Mouse (Mus musculus) small intestine, adult 2 months (tissue): ENCODE measurements around the gene Ppp1r1b. TPM values are rescaled to one million over a fixed set of nuclear protein-coding genes. Genes with fewer than 3 reads are reported as not detected.
A peak's percentile ranks its signal among the peaks of the same experiment; 100 is the strongest.

Source experiments
- H3K27ac ChIP-seq: fragments of 200-500 bp; 2 replicates; pipeline ENCODE4 v1.5.1; 2012; ENCODE audit warnings: low read depth, low read length, control low read depth, inconsistent platforms; ENCODE audit not compliant: insufficient read depth
- H3K27me3 ChIP-seq: fragments of 200-500 bp; 2 replicates; pipeline ENCODE4 v1.6.1; 2012; ENCODE audit warnings: mild to moderate bottlenecking, moderate library complexity, low read length, inconsistent platforms; ENCODE audit not compliant: control insufficient read depth, insufficient read depth
- H3K36me3 ChIP-seq: fragments of 200-500 bp; 2 replicates; pipeline ENCODE4 v1.6.1; 2012; ENCODE audit warnings: mild to moderate bottlenecking, low read length, control low read depth, inconsistent platforms; ENCODE audit not compliant: control insufficient read depth, insufficient read depth
- H3K4me1 ChIP-seq: fragments of 200-500 bp; 2 replicates; pipeline ENCODE4 v1.6.1; 2012; ENCODE audit warnings: low read length, inconsistent platforms, mixed read lengths; ENCODE audit not compliant: control insufficient read depth, insufficient read depth, insufficient read length
- H3K4me3 ChIP-seq: fragments of 200-500 bp; 2 replicates; pipeline ENCODE4 v1.5.1; 2012; ENCODE audit warnings: low read depth, mild to moderate bottlenecking, control low read depth, inconsistent platforms, low read length, moderate library complexity
- CTCF ChIP-seq: fragments of 200-500 bp; IDR thresholded peaks from 2 replicates; pipeline ENCODE4 v1.5.1; 2012; ENCODE audit warnings: low read depth, mild to moderate bottlenecking, control low read depth, inconsistent platforms, low read length, moderate library complexity, mixed read lengths; ENCODE audit not compliant: insufficient replicate concordance, insufficient read length; ENCODE audit errors: extremely low read depth
- POLR2A ChIP-seq: fragments of 200-500 bp; IDR thresholded peaks from 2 replicates; pipeline ENCODE4 v1.6.1; 2012; ENCODE audit warnings: low read depth, mild to moderate bottlenecking, control low read depth, inconsistent platforms, low read length, moderate library complexity
- WGBS: fragments of 180-500 bp; shearing (Covaris S2); methylation state at CpG from one replicate; pipeline ENCODE4 v1.1.7; 2018; 5-methylcytosine and 5-hydroxymethylcytosine counted together
- polyA plus RNA-seq: library from polyadenylated mRNA; depleted of rRNA; stranded (reverse); fragments of >200 nt; gene quantifications from 2 replicates; pipeline ENCODE4 v1.2.3, GENCODE M21; 2012

Ppp1r1b gene
- polyA plus RNA-seq, 1 experiment: 270 TPM

DNA sequence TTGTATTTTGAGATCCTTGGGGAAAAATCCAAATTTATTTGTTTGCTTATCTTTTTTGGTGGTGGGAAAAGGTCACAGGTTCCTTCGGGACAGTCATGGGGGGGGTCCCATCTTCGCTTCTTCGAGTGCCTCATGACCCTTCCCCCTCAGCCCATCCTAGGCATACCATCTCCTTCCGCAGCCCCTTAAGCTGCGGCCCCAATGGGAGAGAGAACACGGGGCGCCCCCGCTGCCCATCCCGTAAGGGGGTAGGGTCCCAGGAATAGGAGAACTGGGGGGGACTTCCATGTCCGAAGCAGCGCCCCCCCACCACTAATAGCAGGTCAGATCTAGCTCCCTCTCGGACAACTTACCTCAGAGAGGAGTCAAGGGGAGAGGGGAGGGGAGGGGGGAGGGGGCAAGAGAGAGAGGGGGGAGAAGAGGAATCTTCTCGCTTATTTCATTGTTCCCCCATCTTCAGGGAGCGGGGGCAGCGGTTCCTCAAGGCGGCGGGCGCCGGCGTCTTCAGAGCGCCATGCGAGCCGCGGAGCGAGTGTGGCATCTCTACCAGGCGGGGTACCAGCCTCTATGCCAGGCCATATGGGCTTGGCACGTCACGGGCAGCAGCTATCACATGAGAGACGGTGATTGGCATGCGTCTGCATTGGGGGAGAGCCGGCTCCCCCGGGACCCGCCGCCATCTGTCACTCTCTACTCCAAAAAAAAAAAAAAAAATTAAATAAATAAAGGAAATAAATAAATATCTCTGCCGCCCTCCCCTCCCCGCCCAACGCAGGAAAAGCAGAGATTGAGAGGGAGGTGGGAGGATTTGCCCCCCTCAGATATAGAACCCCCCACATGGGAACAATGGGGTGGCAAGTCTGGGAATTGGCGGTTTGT lies 18.9 kb upstream of the Ppp1r1b start, which contains the start of gene Neurod2:
Gene Neurod2 (minus strand): TSS at position 568 of the 879 bp plus-strand sequence.
- Histone ChIP-seq H3K27me3 (peaks cover 86% of the 10 kb centered on the region), H3K27ac (no peak within 1 kb of the TSS), H3K4me1 (peaks cover 19% of the 10 kb centered on the region), H3K4me3 (peak within 1 kb of the TSS; percentile 46), H3K36me3 (no peaks in the 10 kb centered on the region)
- WGBS: 5% methylated on average over 38 of the region's 38 CpGs
- TF ChIP-seq POLR2A (no peak), CTCF (no peak)

DNA sequence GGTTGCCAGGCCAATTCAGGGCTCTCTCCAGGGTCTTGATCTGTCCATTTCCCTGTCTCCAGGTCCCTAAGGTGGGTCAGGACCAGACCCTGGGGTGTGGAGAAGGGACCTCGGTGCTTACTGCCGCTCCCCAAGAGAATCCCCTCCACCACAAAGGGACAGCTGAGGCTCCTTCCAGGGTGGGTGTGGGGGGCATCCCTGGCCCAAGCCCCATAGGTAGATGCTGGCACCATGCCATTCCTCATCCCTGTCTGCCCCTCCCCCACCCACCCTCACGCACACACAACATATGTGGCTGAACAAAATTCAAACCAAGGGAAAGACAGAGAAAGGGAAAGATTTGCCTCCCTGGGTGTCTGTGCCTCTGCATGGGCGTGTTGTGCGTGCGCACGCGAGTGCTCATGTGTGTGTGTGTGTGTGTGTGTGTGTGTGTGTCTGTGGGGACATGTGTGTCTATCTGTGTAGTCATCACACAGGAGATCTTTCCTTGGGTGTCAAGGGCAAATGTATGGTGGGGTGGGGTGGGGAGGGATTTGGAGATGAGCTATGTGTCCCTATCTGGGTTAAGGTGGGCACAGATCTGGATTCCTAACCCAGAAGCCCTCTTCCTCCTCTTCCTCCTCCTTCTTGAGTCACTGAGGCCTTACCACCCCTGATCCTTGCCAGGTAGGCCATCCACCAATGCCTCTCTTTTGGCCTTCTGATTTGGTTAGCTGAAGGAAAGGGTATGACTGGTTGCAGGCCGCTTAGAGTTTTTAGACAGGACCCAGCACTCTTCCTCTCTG lies 18.1 kb upstream of the Ppp1r1b start:
- H3K4me1 ChIP-seq: peaks cover 21% of the 10 kb centered on the region
- H3K4me3 ChIP-seq: no peak overlapping the region
- TF ChIP-seq POLR2A (no peak), CTCF (no peak)
- WGBS: 45% methylated on average over 9 of the region's 9 CpGs
- peaks cover 87% of the 10 kb centered on the region for H3K27me3 ChIP-seq
- no peak overlapping the region for H3K27ac ChIP-seq
- H3K36me3 ChIP-seq: no peaks in the 10 kb centered on the region

DNA sequence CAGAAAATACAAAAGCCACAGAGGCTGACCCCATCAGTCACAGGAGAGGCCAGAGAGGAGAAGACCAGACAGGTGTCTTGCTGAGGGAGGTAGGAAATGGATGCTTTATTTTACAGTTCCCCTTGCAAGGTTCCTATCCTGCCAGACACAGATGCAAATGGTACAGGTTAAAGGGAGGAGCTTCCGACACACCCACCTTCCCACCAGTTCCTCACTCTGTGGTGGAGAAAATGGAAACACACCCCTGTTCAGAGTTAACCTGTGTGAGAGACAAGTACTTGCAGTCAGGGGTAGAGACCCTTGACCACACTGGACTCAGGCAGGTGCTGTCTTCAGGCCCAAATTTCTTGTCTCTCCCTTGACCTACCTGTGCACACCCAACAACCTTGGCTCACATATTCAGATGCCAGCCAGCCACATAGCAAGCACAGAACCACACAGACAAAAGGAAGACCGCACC lies 17.4 kb upstream of the Ppp1r1b start:
- H3K27me3 ChIP-seq: peaks cover 83% of the 10 kb centered on the region

DNA sequence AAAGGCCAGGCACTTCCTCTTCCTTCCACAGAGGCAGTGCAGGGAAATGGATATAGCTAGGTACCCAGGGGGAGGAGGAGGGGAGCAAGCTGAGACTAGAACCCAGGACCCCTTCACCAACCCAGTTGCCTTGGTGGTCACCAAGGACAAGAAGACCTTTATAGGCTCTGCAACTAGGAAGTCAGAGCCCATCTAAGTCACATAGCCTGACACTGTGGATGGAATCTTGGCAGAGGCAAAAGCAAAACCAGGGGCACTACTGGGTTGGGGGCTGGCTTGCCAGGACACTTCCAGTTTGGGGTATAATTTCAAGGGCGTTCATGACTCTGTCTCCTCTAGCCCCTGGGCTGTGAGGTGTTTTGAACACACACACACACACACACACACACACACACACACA lies 16.8 kb upstream of the Ppp1r1b start:
- 42% methylated on average over 1 of the region's 1 CpGs for WGBS
- Histone ChIP-seq H3K27ac (no peak overlapping the region), H3K27me3 (peaks cover 82% of the 10 kb centered on the region), H3K4me1 (peaks cover 21% of the 10 kb centered on the region), H3K36me3 (no peaks in the 10 kb centered on the region), H3K4me3 (no peak overlapping the region)
- TF ChIP-seq POLR2A: no peak

More for the DNA sequence above, 17.4 kb upstream of the Ppp1r1b start:
- H3K27ac ChIP-seq: no peak overlapping the region
- peaks cover 21% of the 10 kb centered on the region for H3K4me1 ChIP-seq
- no peaks in the 10 kb centered on the region for H3K36me3 ChIP-seq
- 64% methylated on average over 2 of the region's 2 CpGs for WGBS
- H3K4me3 ChIP-seq: no peak overlapping the region
- TF ChIP-seq CTCF (no peak), POLR2A (no peak)

DNA sequence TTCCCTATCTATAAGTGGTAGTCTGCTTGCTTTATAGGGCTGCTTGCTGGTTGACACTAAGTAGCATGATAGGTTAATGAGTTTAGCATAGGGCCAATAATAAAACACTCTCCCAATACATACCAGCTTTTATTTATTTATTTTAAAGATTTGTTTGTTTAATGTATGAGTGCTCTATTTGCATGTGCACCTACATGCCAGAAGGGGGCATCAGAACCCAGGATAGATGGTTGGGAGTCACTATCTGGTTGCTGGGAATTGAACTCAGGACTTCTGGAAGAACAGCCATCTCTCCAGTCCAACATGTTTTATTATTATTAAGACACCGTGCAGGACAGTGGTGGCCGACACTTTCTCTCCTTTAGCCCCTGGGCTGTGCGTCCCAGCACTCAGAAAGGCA lies 16.0 kb upstream of the Ppp1r1b start:
- no peaks in the 10 kb centered on the region for H3K36me3 ChIP-seq
- H3K27ac ChIP-seq: no peak overlapping the region
- TF ChIP-seq POLR2A: no peak
- no peak for TF ChIP-seq CTCF
- peaks cover 19% of the 10 kb centered on the region for H3K4me1 ChIP-seq
- 80% methylated on average over 3 of the region's 3 CpGs for WGBS
- H3K4me3 ChIP-seq: no peak overlapping the region
- H3K27me3 ChIP-seq: peaks cover 82% of the 10 kb centered on the region

DNA sequence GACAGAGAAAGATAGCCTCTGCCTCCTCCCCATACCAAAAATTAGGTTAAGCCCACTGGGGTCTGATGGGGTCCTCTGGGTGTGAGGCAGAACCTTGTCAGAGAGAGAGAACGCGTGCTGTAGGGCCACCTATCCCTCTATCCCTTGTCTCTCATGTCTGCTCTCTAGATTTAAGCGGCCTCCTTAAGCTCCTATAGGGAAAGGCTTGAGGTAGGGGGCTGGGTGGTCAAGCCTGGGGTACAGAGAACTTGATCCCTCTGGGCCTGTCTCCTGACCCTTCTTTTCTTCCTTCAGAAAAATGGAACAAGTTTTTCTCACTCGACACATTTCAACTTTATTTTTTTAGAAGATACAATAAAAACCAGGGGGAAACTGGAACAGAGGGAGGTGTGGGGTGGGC lies 15.4 kb upstream of the Ppp1r1b start:
- no peak for TF ChIP-seq CTCF
- TF ChIP-seq POLR2A: no peak
- WGBS: 76% methylated on average over 4 of the region's 4 CpGs
- Histone ChIP-seq H3K27ac (no peak overlapping the region), H3K4me1 (peaks cover 12% of the 10 kb centered on the region), H3K36me3 (no peaks in the 10 kb centered on the region), H3K4me3 (no peak overlapping the region), H3K27me3 (peaks cover 82% of the 10 kb centered on the region)

DNA sequence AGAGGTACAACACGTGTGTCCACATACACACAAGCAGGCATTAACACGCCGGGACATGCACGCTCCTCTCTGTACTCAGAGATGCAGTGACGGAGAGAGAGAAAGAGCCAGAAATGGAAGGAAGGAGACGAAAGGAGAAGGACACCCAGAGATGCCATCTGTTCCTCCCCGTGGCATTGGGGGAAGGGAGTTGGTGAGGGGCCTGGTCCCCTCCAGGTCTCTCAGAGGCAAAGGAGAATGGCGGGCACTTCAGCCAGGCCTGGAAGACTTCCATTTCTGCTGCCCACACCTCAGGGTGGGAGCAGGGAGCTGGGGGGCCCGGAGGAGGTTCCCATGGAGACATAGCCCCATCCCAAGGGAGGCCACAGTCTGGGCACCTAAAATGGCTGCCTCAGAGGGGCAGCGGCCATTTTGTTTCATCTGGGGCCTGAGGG lies 14.9 kb upstream of the Ppp1r1b start:
- Histone ChIP-seq H3K36me3 (no peaks in the 10 kb centered on the region), H3K27ac (no peak overlapping the region), H3K4me3 (no peak overlapping the region), H3K4me1 (peaks cover 9% of the 10 kb centered on the region), H3K27me3 (peaks cover 82% of the 10 kb centered on the region)
- WGBS: 77% methylated on average over 10 of the region's 10 CpGs
- TF ChIP-seq CTCF (no peak), POLR2A (no peak)
